Mouse (Mus musculus) heart, adult 2 months (tissue): Measurements from ENCODE around the gene Gm14190.

ENCODE experiments used
- CTCF ChIP-seq: fragments of 200-600 bp; IDR thresholded peaks from 2 replicates; pipeline ENCODE4 v1.8.1; 2022; ENCODE audit warnings: antibody characterized with exemption, mild to moderate bottlenecking, moderate library complexity
- EP300 ChIP-seq: fragments of 200-500 bp; IDR thresholded peaks from 2 replicates; pipeline ENCODE4 v1.6.1; 2011; ENCODE audit warnings: low read depth, low read length, control low read depth; ENCODE audit not compliant: insufficient read depth

DNA sequence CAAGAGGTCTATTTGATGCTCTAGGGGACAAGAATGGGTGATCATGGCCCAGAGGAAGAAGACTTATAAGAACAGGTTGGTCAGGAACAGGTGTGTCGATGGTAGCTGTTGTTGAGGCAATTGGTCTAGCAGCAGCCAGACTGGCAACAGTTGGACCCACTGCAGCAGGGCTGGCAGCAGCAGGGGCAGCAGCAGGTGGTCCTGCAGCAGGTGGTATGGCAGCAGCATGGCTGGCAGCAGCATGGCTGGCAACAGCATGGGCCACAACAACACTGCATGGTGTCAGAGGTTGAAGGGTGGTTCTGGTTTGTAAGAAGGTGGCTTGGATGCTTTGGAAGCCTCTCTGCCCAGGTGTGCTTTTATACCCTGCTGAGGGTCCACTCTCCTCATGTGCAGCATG, at the start of gene Gm14190:
- TF ChIP-seq CTCF (no peak), EP300 (no peak)
